Mouse (Mus musculus) T-helper 17 cell (primary cell): ENCODE results near the gene Slc39a11.

Experiments used
- in situ Hi-C, 2 experiments: fragments of 300-600 bp; cut with MboI, MseI; formaldehyde crosslinking; loops; 1 replicate in 1 of 2; 2 replicates in 1 of 2; pipeline ENCODE4 v1.15.1; 2025; ENCODE audit warnings: high pct_unique_total_duplicates in 2 of 2

The Slc39a11 gene

DNA sequence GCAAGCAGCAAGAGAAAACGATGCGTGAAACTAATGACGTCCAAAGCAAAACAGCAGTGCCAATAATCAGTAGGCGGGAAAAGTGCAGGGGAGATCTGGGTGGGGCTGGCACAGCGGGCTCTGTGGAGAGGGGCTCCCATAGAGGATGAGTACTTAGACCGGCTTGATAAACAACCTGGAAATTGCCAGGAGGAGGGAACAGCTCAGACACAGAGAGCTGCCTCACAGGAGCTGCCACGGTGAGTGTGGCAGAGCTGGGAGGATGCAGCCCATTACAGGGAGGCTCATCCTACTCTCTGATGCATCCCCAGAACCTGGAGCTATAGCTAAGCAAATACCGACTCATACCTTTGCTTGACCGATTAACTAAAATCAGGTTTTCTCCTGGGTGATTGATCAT, 224.0 kb downstream of the Slc39a11 start:
- in situ Hi-C loops, result no loop called here

DNA sequence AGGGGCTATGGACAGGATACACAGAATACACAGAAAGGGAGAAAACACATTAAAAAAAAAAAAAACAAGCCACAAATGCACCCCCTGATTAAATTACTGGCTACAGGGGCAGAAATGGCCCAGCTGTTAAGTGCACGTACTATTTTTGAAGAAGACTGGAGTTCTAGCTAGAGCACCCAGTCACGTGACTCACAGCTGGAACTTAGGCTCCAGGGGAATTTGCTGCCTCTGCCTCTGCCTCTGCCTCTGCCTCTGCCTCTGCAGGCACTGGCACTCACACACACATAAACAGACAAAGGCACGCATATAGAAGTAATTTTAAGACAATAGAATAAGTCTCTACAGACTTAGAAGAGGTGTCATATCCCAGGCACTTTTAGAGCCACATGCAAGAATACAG, 224.4 kb downstream of the Slc39a11 start:
- in situ Hi-C loops, result no loop called here

GRCm38 (mm10) chr11:113424765-113425164, 225.1 kb downstream of the Slc39a11 start:
- in situ Hi-C loops, result loop anchor here in 1 of 2 experiments (25.0 kb wide), 1 partner anchor 237 kb away; no protein-coding TSS in a partner anchor

GRCm38 (mm10) chr11:113422598-113422997, 227.3 kb downstream of the Slc39a11 start:
- in situ Hi-C loops, result loop anchor here in 1 of 2 experiments (25.0 kb wide), 1 partner anchor 235 kb away; no protein-coding TSS in a partner anchor

DNA sequence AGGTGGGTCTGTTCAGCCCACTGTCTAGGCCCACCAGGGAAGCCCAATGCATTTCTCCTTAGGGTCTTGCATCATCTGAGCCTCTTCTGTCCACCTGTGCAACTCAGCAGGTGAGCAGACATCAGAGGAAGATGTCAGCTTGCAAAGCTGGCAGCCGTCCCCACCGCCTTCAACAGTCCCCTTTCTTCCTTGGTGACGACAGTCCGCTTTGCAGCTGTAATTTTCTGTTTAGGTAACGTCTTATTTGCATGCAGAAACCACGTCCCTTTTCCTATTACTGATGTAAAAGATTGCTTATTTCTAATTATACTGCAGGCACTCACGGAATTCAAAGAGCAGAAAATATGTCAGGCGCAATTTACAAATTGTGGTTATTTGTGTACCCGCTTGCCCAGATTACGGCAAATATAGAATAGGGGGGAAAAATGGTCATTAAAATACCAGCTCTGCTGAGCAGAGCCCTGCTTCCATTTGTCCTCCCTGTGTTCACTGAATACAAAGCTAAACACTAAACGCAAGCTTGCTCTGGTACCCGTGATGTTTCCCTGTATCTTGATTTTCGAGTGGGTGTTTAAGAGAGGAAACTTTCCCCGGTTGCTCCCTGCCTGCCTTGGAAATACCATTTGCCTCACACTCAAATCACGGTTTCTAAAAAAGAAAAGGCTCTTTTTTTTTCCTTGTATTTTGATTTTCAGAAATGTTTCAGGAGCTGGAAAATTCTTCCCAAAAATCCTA, 230.8 kb downstream of the Slc39a11 start:
- in situ Hi-C loops, result loop anchor here in 1 of 2 experiments (25.0 kb wide), 1 partner anchor 232 kb away; no protein-coding TSS in a partner anchor

DNA sequence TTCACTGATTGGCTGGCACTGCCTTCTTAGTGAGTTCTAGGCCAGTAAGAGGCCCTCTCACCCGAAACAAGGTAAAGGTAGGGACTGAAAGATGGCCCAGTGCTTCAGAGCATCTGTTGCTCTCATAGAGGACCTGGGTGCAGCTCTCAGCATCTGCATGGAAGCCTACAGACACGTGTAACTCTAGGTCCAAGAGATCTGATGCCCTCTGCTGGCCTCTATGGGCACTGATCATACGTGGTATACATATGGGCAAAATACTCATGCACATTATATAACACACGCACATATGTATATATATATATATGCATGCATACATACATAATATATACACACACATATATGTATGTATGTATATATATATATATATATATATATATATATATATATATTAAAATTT, 231.9 kb downstream of the Slc39a11 start:
- in situ Hi-C loops, result loop anchor here in 1 of 2 experiments (25.0 kb wide), 1 partner anchor 231 kb away; no protein-coding TSS in a partner anchor

DNA sequence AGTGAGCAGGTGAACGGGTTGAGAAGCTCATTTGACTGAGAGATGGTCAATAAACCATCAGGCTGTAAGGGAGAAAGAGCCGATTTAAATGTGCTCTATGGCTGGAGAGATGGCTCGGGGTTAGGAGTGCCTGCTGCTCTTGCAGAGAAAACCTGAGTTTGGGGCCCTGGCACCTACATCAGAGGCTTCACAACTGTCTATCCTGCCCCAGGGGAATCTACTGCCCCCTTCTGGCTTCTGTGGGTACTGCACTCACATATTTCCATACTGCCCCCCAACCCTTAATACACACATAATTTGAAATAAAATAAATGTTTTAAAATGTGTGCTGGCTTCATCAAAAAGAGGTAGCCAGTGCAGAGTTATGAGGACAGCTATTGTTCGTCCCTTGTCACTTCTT, 237.3 kb downstream of the Slc39a11 start:
- in situ Hi-C loops, result loop anchor here in 1 of 2 experiments (25.0 kb wide), 1 partner anchor 225 kb away; no protein-coding TSS in a partner anchor

DNA sequence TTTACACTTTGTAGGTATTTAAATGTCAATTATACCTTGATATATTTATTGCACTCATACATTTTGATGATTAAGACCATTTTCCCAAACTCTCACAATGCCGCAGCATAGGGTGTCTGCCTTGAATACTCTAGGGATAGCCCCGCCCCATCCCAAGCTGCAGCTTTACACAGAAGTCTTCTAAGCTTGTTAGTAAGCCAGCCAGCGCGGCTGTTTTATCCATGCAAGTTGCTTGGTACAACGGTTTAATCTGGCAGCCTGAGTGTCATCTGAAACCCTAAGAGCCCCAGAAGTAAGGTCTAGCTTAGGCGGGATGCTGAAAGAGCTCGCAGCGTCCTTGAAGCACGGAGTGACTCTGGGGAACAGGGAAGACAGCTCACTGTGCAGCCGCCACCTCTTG, 238.1 kb downstream of the Slc39a11 start:
- in situ Hi-C loops, result loop anchor here in 1 of 2 experiments (25.0 kb wide), 1 partner anchor 224 kb away; no protein-coding TSS in a partner anchor

DNA sequence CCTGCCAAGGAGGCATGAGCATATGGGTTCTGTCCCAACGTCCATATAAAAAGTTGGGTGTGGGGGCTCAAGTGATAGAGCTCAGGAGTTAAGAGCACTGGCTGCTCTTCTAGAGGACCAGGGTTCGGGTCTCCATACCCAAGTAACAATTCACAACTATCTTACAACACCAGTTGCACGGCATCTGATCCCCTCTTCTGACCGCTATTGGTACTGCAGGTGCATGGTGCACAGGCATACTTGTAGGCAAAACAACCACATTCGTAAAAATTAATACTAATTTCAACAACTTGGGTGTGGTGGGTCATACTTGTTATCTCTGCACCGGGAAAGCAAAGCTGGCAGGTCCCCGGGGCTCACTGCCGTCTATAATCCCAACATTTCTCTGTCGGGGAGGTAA, 240.8 kb downstream of the Slc39a11 start:
- in situ Hi-C loops, result loop anchor here (5.0 to 25.0 kb wide), 2 partner anchors 222 to 232 kb away; no protein-coding TSS in a partner anchor

GRCm38 (mm10) chr11:113407474-113407873, 242.4 kb downstream of the Slc39a11 start:
- in situ Hi-C loops, result loop anchor here (5.0 to 25.0 kb wide), 2 partner anchors 220 to 230 kb away; no protein-coding TSS in a partner anchor

- in situ Hi-C loops, result loop anchor here in 1 of 2 experiments (25.0 kb wide), 1 partner anchor 214 kb away; no protein-coding TSS in a partner anchor
Observed at GRCm38 (mm10) chr11:113400868-113401267, 249.0 kb downstream of the Slc39a11 start.

- in situ Hi-C loops, result no loop called here
Observed at GRCm38 (mm10) chr11:113399601-113400000, 250.3 kb downstream of the Slc39a11 start.

DNA sequence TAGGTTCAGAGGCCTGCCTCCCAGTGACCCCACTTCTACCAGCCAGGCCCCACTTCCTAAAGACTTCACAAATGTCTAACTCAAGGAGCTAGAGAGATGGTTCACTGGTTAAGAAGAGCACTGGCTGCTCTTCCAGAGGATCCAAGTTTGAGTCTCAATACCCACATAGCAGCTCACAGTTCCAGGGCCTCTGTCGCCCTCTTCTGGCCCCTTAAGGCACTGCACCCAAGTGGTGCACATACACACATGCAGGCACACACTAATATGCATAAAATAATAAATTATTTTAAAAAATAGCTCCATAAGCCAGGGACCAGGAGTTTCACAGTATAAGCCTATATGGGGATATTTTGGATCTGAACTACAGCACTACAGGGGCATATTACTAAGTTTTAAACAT, 252.5 kb downstream of the Slc39a11 start:
- in situ Hi-C loops, result no loop called here

DNA sequence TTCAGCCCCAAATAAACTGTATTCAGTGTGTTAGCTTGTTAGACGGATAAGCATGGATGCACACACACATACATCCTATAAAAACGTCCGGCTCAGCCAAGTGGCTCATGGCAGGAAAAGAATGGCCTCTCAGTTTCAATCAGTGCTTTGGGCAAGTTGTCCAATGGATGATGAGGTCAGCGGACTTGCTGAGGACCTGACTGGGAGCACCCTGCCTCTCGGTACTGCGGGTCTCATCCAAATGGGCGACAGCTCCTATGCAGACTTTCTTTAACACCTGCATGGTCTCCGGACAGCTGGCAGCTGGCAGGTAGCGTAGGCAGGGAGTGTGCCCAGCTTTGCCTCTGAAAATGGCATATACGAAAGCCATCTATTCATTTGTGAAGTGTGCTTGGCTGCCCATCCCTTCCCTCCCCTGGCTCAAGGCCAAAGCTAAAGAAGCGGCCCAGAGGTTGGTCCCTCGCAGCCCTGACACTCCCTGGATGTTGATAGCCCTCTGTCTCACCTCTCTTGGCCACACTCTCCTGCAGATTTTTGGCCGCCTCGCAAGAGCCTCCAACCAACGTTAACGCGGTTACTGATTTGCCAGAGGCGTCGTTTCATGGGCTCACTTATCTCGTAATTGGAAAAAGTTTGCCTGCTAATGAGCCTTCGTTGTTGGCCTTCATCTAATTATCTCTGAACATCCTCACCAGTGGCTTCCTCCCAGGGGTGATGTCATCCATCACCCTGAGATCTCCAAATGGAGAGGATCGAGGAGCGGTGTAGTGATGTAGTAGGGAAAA, 256.3 kb downstream of the Slc39a11 start:
- in situ Hi-C loops, result no loop called here

DNA sequence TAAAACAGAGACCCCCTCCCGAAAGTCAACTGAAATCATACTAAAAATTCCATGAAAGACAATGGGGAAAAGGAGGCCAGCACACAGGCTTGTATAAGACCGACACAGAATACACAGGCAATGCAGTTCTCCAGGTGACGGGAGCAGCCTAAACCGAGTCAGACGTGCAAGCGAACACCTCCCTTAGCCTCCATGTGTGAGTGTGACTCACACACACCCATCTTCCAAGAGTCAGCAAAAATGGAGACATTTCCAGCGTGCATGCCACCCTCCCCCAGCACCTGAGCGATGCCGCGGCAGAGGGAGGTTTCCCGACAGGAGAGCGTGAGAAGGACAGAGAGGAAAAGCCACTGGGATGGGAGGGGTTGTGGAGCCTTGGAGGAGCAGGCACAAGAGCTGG, 258.2 kb downstream of the Slc39a11 start:
- in situ Hi-C loops, result no loop called here

GRCm38 (mm10) chr11:113389637-113390036, 260.2 kb downstream of the Slc39a11 start:
- in situ Hi-C loops, result no loop called here

- in situ Hi-C loops, result no loop called here
Observed at GRCm38 (mm10) chr11:113382674-113383571, 267.0 kb downstream of the Slc39a11 start.

DNA sequence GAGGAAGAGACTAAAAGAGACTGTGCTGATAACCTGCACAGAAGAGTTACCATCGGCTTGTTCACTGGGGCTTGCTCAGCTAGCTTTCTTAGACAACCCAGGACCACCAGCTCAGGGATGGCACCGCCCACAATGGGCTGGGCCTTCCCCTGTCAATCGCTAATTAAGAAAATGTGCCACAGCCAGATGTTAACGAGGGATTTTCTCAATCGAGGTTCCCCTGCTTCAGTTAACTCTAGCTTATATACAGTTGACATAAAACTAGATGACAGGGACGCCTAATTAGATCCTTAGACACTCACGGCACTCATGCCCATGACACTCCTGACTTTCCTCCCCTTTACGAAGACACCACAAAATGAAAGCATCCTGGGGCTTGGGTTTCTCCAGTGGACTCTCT, 268.3 kb downstream of the Slc39a11 start:
- in situ Hi-C loops, result no loop called here

- in situ Hi-C loops, result no loop called here
Observed at GRCm38 (mm10) chr11:113378867-113379266, 271.0 kb downstream of the Slc39a11 start.

DNA sequence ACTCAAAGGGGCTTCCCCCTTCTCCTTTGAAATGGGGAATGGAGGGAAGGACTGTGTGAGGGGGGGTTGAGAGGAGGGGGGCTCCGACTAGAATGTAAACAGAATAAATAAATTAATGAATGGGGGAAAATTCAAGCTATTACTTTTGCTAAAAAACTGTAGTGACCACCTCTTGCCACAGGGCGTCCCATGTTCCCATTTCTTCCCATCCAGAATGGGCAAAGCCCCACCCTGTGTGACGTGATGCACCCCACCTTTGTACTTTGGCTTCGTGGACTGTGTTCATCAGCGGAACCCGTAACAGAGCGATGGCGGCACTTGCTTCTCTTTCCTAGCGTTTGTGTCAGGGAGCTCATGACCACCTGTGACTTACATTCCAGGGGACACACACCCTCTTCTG, 273.8 kb downstream of the Slc39a11 start:
- in situ Hi-C loops, result no loop called here

DNA sequence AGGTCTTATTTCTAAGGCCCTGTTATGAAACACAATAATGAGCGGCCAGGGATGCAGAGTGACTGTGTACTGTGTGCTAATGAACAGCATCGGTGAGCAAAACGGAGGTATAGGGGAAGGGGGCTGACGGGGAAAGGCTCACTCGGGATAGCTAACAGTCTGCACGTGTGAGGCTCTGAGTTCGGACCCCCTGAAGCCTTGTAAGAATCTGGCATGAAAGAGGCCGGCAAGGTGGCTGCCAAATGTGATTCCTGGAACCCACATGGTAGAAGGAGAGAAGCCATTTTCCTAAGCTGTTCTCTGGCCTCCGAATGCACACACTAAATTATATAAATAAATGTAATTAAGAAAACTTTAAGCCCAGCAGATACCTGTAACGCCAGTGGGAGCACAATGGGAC, 276.0 kb downstream of the Slc39a11 start:
- in situ Hi-C loops, result no loop called here
